Mouse (Mus musculus): ENCODE results near the gene Hdac9.
"Not testable (repeated sequence)": the region's sequence is repeated elsewhere in the genome, so short reads cannot be mapped to it uniquely, and the experiment has no call there.

Gene Hdac9

DNA sequence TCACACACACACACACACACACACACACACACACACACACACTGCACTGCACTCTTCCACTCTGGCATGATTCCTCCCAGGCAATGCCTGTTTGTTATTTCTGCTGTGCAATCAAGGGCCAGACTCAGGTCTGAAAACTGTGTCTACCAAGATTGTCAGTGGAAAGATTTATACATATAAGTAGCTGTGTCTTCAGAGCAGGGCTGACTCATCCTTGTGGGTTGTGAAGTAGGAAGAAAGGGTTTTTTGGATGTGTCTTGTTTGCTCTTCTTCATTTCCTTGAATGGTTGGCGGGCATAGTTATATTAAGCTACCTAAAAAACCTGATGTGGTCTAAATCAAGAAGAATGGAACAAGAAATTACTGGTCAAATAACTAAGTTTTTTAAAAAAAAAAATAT, 825.0 kb downstream of the Hdac9 start:
- no peak for DNase-seq (ENCODE audit: low read depth)

GRCm38 (mm10) chr12:34087292-34087942, 829.5 kb downstream of the Hdac9 start:
- DNase-seq (ENCODE audit: low read depth): no peak

DNA sequence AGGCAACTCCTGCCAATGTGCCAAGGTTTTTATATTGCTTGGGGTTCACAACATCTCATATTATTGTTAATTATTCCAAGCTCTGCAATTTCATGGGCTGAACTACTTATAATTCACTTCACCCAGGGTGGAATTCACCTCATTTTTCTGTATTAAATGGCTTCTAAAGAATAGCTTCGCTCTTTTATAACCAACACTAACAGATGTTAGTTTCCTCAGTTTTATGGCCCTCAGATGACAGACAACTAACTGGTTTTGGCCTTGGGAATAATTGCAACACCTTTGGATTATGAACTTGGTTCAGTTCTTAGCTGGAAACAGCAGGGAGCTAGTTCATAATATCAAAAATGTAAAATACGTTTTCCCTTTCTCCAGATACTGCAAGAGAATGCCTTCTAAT, 839.9 kb downstream of the Hdac9 start:
- DNase-seq (ENCODE audit: low read depth): no peak

DNA sequence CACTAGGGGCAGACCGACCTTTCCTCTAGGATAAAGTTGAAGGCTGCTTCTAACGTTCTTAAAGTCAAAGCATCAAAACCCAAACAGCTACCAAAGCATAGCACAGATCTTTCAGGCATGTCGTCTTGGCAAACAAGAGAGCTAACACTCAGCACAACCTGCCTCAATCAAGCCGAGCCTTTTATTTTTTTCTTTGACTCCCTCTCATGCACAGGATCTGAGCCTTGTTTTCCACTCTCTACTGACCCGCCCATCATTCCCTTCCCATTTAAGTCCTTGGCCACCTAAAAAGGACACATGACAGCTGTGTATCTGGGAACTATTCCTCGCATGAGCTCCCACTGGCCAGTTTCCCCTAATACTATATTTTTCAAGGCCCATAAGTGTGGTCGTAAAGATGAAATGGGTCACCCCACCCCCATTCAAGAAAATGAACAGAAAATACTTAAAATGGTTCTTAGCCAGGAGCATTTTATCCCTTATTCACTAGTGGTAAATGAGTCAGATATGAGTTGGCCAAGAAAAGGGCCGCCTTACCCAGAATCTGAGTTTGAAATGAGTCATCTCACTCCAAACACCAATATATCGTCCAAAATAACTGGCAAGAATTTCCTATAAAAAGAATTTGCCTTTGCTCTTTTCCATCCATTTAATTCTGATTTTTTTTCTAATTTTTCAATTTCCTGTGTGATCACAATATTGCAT, 840.9 kb downstream of the Hdac9 start:
- DNase-seq (ENCODE audit: low read depth): peak; percentile 80

DNA sequence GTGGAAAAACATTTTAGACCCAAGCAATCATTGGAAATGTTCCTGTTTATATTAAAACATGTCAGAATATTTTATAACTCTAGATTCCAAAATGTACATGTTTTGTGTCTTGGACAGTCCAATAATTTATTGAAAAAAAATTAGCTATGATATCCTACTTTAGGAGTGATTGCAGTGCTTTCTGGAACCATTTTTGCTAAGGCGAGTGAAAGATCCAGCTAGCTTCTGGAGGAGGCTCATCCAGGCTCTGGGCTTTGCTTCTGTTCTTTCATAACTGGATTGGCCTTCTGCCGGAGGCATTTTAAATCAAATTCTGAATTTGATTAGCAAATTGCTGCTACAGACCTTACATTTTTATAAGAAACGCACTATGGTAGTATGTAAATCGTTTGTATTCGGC, 864.4 kb downstream of the Hdac9 start:
- DNase-seq (ENCODE audit: low read depth): no peak

- DNase-seq (ENCODE audit: low read depth): no peak
Measured at GRCm38 (mm10) chr12:34052036-34052435, 864.9 kb downstream of the Hdac9 start.

- DNase-seq (ENCODE audit: low read depth): no peak
Measured at GRCm38 (mm10) chr12:34051112-34051511, 865.8 kb downstream of the Hdac9 start.

- peak; percentile 13 for DNase-seq (ENCODE audit: low read depth)
Measured at GRCm38 (mm10) chr12:34040949-34041348, 875.9 kb downstream of the Hdac9 start.

DNA sequence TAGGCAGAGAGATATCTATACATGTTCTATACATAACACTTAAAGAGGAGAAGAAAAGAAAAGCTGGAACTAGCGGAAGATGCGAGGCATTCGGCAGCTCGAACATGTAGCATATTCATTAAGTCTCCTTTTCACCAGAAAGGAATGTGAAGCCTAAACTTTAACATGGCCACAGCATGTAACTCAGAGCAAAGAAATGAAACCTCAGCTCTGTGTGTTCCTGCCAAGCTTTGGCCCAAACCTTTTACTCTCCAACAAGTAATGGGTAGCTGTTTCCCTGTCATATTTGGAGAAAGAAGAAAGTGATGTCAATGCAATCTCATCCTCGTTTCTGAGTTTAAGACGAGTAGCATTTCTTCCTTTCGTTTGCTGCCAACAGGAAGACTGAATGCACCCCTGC, 876.8 kb downstream of the Hdac9 start:
- DNase-seq (ENCODE audit: low read depth): peak; percentile 53

DNA sequence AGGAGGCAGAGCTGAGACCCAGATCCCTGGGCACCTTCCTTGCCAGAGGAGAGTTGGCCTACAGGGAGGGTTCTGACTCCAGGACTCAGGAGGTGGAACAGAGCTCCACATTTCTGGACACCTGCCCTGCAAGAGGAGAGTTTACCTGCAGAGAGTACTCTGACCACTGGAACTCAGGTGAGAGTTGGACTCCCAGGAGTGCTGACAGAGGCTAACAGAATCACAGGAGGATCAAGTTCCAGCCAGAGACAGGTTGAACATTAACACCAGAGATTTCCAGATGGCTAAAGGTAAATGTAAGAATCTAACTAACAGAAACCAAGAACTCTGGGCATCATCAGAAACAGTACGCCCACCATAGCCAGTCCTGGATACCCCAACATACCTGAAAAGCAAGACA, 907.1 kb downstream of the Hdac9 start:
- not testable (repeated sequence) for DNase-seq (ENCODE audit: low read depth)
